Mouse (Mus musculus) neural tube, embryonic 14.5 days (tissue): ENCODE data around the gene Icmt. TPM values are rescaled to one million over a fixed set of nuclear protein-coding genes. Genes with fewer than 3 reads are reported as not detected.

ENCODE experiments used
- ATAC-seq: fragments of 200-750 bp; cut with Nextera tagmentation; 2 replicates; pipeline ENCODE4 v1.8.0; 2017; ENCODE audit warnings: low read depth, mild to moderate bottlenecking, moderate TSS enrichment, moderate library complexity
- H3K27ac ChIP-seq: fragments of 300-500 bp; sonication (generic); 2 replicates; pipeline ENCODE4 v1.5.1; 2014; ENCODE audit warnings: low read depth, mild to moderate bottlenecking, control low read depth, low read length, moderate library complexity, mixed read lengths
- H3K27me3 ChIP-seq: fragments of 300-500 bp; sonication (generic); 2 replicates; pipeline ENCODE4 v1.6.1; 2014; ENCODE audit warnings: low read length; ENCODE audit not compliant: control insufficient read depth, insufficient read depth
- H3K36me3 ChIP-seq: fragments of 300-500 bp; sonication (generic); 2 replicates; pipeline ENCODE4 v1.6.1; 2014; ENCODE audit warnings: low read length, mixed read lengths; ENCODE audit not compliant: control insufficient read depth, insufficient read depth
- H3K4me1 ChIP-seq: fragments of 300-500 bp; sonication (generic); 2 replicates; pipeline ENCODE4 v1.6.1; 2014; ENCODE audit warnings: low read length; ENCODE audit not compliant: control insufficient read depth, insufficient read depth
- H3K4me2 ChIP-seq: fragments of 300-500 bp; sonication (generic); 2 replicates; pipeline ENCODE4 v1.6.1; 2014; ENCODE audit warnings: mild to moderate bottlenecking, low read depth, low read length, control low read depth
- H3K4me3 ChIP-seq: fragments of 300-500 bp; sonication (generic); 2 replicates; pipeline ENCODE4 v1.5.1; 2014; ENCODE audit warnings: low read depth, low read length, control low read depth, mixed read lengths
- H3K9ac ChIP-seq: fragments of 300-500 bp; sonication (generic); replicated peaks from 2 replicates; pipeline ENCODE4 v1.6.1; 2014; ENCODE audit warnings: low read depth, mild to moderate bottlenecking, control low read depth, low read length, mixed read lengths
- H3K9me3 ChIP-seq: fragments of 300-500 bp; sonication (generic); 2 replicates; pipeline ENCODE4 v1.6.1; 2016; ENCODE audit warnings: low read length; ENCODE audit not compliant: control insufficient read depth
- WGBS: fragments of 180-500 bp; shearing (Covaris S2); extraction: QIAGEN DNeasy Blood & Tissue Kit; methylation state at CpG from one replicate; pipeline ENCODE4 v1.1.7; 2014; 5-methylcytosine and 5-hydroxymethylcytosine counted together
- polyA plus RNA-seq: library from polyadenylated mRNA; unstranded; fragments of >200 nt; fragmentation: Nextera tagmentation; extraction: Ambion mirVana; gene quantifications from 2 replicates; pipeline ENCODE4 v1.2.1, GENCODE M21; 2014

Gene Icmt
- polyA plus RNA-seq, result 16.6 and 24.9 TPM in 2 replicates

- peaks cover 11% of the 10 kb centered on the region for H3K4me1 ChIP-seq
- peak within 1 kb of the TSS; percentile 91 for H3K9ac ChIP-seq
- peaks cover 8% of the 10 kb centered on the region; the same call in 1 of the 2 replicates for H3K36me3 ChIP-seq
- H3K4me2 ChIP-seq, result peak within 1 kb of the TSS; percentile 91
- H3K4me3 ChIP-seq, result peak within 1 kb of the TSS; percentile 80
- H3K27ac ChIP-seq, result peak within 1 kb of the TSS; percentile 36; the same call in 1 of the 2 replicates
- H3K27me3 ChIP-seq, result peaks cover 14% of the 10 kb centered on the region
- H3K9me3 ChIP-seq, result no peaks in the 10 kb centered on the region
- under 1% methylated on average over 117 of the region's 119 CpGs for WGBS
- peak; percentile 94 for ATAC-seq
These were observed at the start of gene Icmt for GRCm38 (mm10) chr4:152296874-152297861. TSS of gene Icmt (plus strand) at chr4:152297227.

DNA sequence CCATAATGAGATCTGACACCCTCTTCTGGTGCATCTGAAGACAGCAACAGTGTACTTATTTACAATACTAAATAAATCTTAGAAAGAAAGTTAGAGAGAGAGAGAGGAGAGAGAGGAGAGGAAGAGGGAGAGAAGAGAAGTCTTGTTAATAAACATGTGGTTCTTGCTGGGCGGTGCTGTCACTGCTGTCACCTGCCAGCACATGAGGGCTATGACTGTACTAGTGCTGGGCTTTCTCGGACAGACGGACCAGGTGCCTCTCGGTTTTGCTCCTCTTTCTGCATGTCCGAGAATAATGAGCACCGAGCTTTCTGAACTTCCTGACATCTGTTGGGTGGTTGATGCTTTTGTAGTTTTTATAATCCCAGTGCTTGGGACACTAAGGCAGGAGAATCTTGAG lies 46.4 kb upstream of the Icmt start:
- 90% methylated on average over 6 of the region's 6 CpGs for WGBS
- Histone ChIP-seq H3K9me3 (no peaks in the 10 kb centered on the region), H3K9ac (no peak overlapping the region), H3K4me2 (no peak overlapping the region), H3K36me3 (no peaks in the 10 kb centered on the region), H3K27ac (no peak overlapping the region), H3K4me1 (0 out of 2 replicates have a peak, but pooled peaks cover 4% of the 10 kb centered on the region), H3K4me3 (no peak overlapping the region), H3K27me3 (no peaks in the 10 kb centered on the region)
- no peak for ATAC-seq

GRCm38 (mm10) chr4:152253183-152253759 lies 43.8 kb upstream of the Icmt start:
- Histone ChIP-seq H3K9me3 (no peaks in the 10 kb centered on the region), H3K27ac (no peak overlapping the region), H3K4me1 (no peaks in the 10 kb centered on the region), H3K27me3 (no peaks in the 10 kb centered on the region), H3K4me3 (no peak overlapping the region), H3K4me2 (no peak overlapping the region), H3K36me3 (no peaks in the 10 kb centered on the region), H3K9ac (no peak overlapping the region)
- ATAC-seq, result no peak
- WGBS, result 78% methylated on average over 9 of the region's 9 CpGs

GRCm38 (mm10) chr4:152257070-152257469 lies 40.0 kb upstream of the Icmt start:
- no peaks in the 10 kb centered on the region for H3K9me3 ChIP-seq
- ATAC-seq, result no peak
- 60% methylated on average over 6 of the region's 6 CpGs for WGBS
- H3K4me3 ChIP-seq, result no peak overlapping the region
- H3K27ac ChIP-seq, result no peak overlapping the region
- H3K36me3 ChIP-seq, result no peaks in the 10 kb centered on the region
- H3K4me2 ChIP-seq, result no peak overlapping the region
- H3K27me3 ChIP-seq, result no peaks in the 10 kb centered on the region
- no peak overlapping the region for H3K9ac ChIP-seq
- no peaks in the 10 kb centered on the region for H3K4me1 ChIP-seq

GRCm38 (mm10) chr4:152260451-152260850 lies 36.6 kb upstream of the Icmt start:
- Histone ChIP-seq H3K4me2 (no peak overlapping the region), H3K27me3 (no peaks in the 10 kb centered on the region), H3K9me3 (no peaks in the 10 kb centered on the region), H3K4me1 (0 out of 2 replicates have a peak, but pooled peaks cover 4% of the 10 kb centered on the region), H3K9ac (no peak overlapping the region), H3K4me3 (no peak overlapping the region), H3K36me3 (no peaks in the 10 kb centered on the region), H3K27ac (no peak overlapping the region)
- WGBS, result 93% methylated on average over 8 of the region's 8 CpGs
- ATAC-seq, result no peak

GRCm38 (mm10) chr4:152262187-152262586 lies 34.8 kb upstream of the Icmt start:
- Histone ChIP-seq H3K4me2 (no peak overlapping the region), H3K4me1 (0 out of 2 replicates have a peak, but pooled peaks cover 4% of the 10 kb centered on the region), H3K27ac (no peak overlapping the region), H3K9ac (no peak overlapping the region), H3K27me3 (no peaks in the 10 kb centered on the region), H3K9me3 (no peaks in the 10 kb centered on the region), H3K36me3 (no peaks in the 10 kb centered on the region), H3K4me3 (no peak overlapping the region)
- 77% methylated on average over 9 of the region's 9 CpGs for WGBS
- no peak for ATAC-seq

DNA sequence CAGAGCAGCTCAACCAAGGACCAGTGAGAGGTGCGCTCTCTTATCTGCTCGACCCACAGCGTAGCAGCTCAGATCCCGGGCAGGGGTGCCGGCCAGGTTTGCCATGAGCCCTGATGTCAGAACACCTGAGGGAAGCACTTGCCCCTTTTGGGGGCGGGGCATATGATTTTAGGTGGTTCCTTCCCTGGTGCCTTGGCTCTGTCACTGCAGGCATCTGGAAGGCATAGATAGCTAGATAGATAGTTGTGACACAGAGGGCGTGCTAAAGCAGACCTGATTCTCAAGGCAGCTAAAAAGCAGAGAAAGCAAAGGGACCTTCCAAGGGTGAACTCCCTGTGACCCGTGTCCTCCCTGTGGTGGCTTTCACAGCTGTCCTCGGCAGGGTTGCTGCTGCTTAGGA lies 33.9 kb upstream of the Icmt start:
- no peak for ATAC-seq
- 68% methylated on average over 9 of the region's 9 CpGs for WGBS
- H3K36me3 ChIP-seq, result no peaks in the 10 kb centered on the region

GRCm38 (mm10) chr4:152263512-152264176 lies 33.4 kb upstream of the Icmt start:
- 0 out of 2 replicates have a peak, but pooled peaks cover 4% of the 10 kb centered on the region for H3K4me1 ChIP-seq
- 34% methylated on average over 10 of the region's 10 CpGs for WGBS

More for the DNA sequence above, 33.9 kb upstream of the Icmt start:
- Histone ChIP-seq H3K4me2 (no peak overlapping the region), H3K9me3 (no peaks in the 10 kb centered on the region), H3K9ac (no peak overlapping the region), H3K27ac (no peak overlapping the region), H3K27me3 (no peaks in the 10 kb centered on the region), H3K4me1 (0 out of 2 replicates have a peak, but pooled peaks cover 4% of the 10 kb centered on the region), H3K4me3 (no peak overlapping the region)

More at GRCm38 (mm10) chr4:152263512-152264176, 33.4 kb upstream of the Icmt start:
- H3K27me3 ChIP-seq, result no peaks in the 10 kb centered on the region
- no peak for ATAC-seq
- H3K27ac ChIP-seq, result no peak overlapping the region
- no peak overlapping the region for H3K4me2 ChIP-seq
- H3K9ac ChIP-seq, result no peak overlapping the region
- H3K36me3 ChIP-seq, result no peaks in the 10 kb centered on the region
- no peaks in the 10 kb centered on the region for H3K9me3 ChIP-seq
- no peak overlapping the region for H3K4me3 ChIP-seq
